Mouse (Mus musculus) CH12.LX (cell line): ENCODE data around the gene Ubl5.

Experiments used
- CTCF ChIP-seq, 2 experiments: IDR thresholded peaks in 1 of 2; conservative IDR thresholded peaks in 1 of 2; 2 replicates each; pipeline ENCODE4 v1.5.1; 2011 to 2012; ENCODE audit warnings: low read depth in 2 of 2, low read length in 2 of 2, improper control_type of control experiment in 1 of 2, inconsistent platforms in 1 of 2, mild to moderate bottlenecking in 1 of 2, moderate library complexity in 1 of 2
- EP300 ChIP-seq: IDR thresholded peaks from 2 replicates; pipeline ENCODE4 v1.6.1; 2011; ENCODE audit warnings: low read length, improper control_type of control experiment
- POLR2A ChIP-seq: IDR thresholded peaks from 2 replicates; pipeline ENCODE4 v1.6.1; 2011; ENCODE audit warnings: low read depth, mild to moderate bottlenecking, improper control_type of control experiment, low read length
- POLR2AphosphoS2 ChIP-seq: IDR thresholded peaks from 2 replicates; pipeline ENCODE4 v1.6.1; 2011; ENCODE audit warnings: low read depth, low read length, improper control_type of control experiment

GRCm38 (mm10) chr9:20664982-20665637 is 22.4 kb downstream of the Ubl5 start:
- no peak for TF ChIP-seq CTCF (conservative IDR thresholded peaks at IDR 0.05 in 1 of 2, IDR thresholded peaks at IDR 0.05 in 1 of 2; ENCODE audit: low read depth in 2 of 2, low read length in 2 of 2)
- no peak for TF ChIP-seq POLR2A
- no peak for TF ChIP-seq EP300
- TF ChIP-seq POLR2AphosphoS2 = 0 out of 2 replicates have a peak, but pooled peaks have one; percentile 3
